8 mouse cellular contexts compared by ENCODE assay signal in the genomic region with DNA sequence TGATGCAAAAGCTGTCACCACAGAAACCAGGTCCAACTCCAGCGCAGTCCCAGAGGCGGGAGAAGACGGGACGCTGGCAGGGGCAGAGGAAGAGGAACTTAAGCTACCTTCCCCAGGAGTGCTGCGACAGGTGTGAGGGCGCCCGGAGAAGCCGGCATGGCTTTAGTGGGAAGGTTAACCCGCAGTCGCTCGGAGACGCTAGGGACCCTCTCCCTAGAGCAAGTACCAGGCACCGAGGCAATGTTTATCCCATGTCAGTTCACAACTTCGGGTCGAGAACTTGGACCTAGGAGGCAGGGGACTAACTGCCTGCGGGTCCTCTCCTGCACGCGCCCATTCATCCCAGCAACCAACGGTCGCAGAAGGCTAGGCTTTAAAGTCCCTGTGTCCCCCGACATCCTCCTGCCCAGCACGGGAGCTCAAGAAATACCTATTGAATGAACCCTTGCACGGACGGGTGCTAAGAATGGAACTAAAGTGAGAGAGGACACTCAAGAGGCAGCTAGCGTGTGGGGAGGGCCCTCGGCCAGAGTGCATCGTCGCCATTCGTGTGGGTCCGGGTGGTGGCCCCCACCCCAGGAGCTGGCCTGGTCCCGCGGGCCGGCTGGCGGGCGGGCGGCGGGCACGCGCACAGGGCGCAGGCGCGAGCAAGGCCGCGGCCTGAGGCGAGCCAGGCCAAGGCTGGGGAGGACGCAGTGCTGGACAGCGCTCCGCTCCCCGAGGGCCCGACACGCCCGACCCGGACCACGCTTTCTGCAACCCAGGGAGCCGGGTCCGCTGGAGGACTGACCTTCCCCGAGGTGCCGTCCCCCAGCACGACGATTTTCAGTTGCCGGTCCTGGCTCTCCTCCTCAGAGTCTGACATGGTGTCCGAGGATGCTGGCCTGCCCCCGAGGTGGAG. TPM values are rescaled to one million over a fixed set of nuclear protein-coding genes. Genes with fewer than 3 reads are reported as not detected.
DNase-seq lines count a peak whose midpoint lies in the region; ATAC-seq and TF ChIP-seq lines count a peak whose summit lies in the region.

No protein-coding gene starts in this region.

- peak; percentile 89 for ATAC-seq in intestine, embryonic 14.5 days (replicated peaks; ENCODE audit: low FRiP score, low TSS enrichment, low read depth)

- no peaks in the 10 kb centered on the region for H3K9me3 ChIP-seq in intestine, embryonic 14.5 days (ENCODE audit: control insufficient read depth, low read length)
- no peaks in the 10 kb centered on the region for H3K9me3 ChIP-seq in megakaryocyte, embryonic 14.5 days

- peak overlapping the region; percentile 93 for H3K4me2 ChIP-seq in intestine, embryonic 14.5 days (ENCODE audit: low read length)

- H3K36me3 ChIP-seq in intestine, embryonic 14.5 days (ENCODE audit: control insufficient read depth, insufficient read depth, low read length), result no peaks in the 10 kb centered on the region
- peaks cover 9% of the 10 kb centered on the region for H3K36me3 ChIP-seq in megakaryocyte, embryonic 14.5 days (replicated peaks; ENCODE audit: low read length)

- peak; percentile 37 for DNase-seq in kidney, adult 18-20 months
- no peak for DNase-seq in kidney, adult 11 months
- DNase-seq in gastrocnemius, postnatal 25 days, result peak; percentile 4
- peak; percentile 83 for DNase-seq in intestine, embryonic 14.5 days (ENCODE audit: low spot score)
- peak; percentile 27 to 47 for DNase-seq in left cerebral cortex, postnatal 14 days (ENCODE audit: low spot score in 2 of 2)
- peak; percentile 20 to 32 for DNase-seq in right cerebral cortex, postnatal 36 days (ENCODE audit: low spot score in 2 of 2)

- under 1% methylated on average over 61 of the region's 63 CpGs for WGBS in intestine, embryonic 14.5 days

- intact Hi-C loops in left cerebral cortex, postnatal 14 days (cut with DNase I), result no loop called here

- H3K9ac ChIP-seq in intestine, embryonic 14.5 days (ENCODE audit: low read length), result peak overlapping the region; percentile 89

- no peak for TF ChIP-seq CTCF in cortical plate, adult 2 months (IDR thresholded peaks at IDR 0.05; ENCODE audit: extremely low read depth, insufficient read depth, low read length)

- TF ChIP-seq POLR2A in cortical plate, adult 2 months (IDR thresholded peaks at IDR 0.05; ENCODE audit: extremely low read depth, insufficient read depth, low read length), result no peak; the same call in 1 of the 2 replicates

- peak overlapping the region; percentile 83 for H3K4me3 ChIP-seq in cortical plate, adult 2 months (ENCODE audit: insufficient read depth, low read length)
- H3K4me3 ChIP-seq in intestine, embryonic 14.5 days (ENCODE audit: low read depth, low read length), result peak overlapping the region; percentile 92
- H3K4me3 ChIP-seq in megakaryocyte, embryonic 14.5 days (replicated peaks), result peak overlapping the region; percentile 98

- H3K27ac ChIP-seq in cortical plate, adult 2 months (ENCODE audit: insufficient read depth, low read length), result peak overlapping the region; percentile 96
- H3K27ac ChIP-seq in intestine, embryonic 14.5 days (ENCODE audit: low read depth), result peak overlapping the region; percentile 87

- H3K27me3 ChIP-seq in intestine, embryonic 14.5 days (replicated peaks; ENCODE audit: control insufficient read depth, insufficient read depth, low read length), result no peaks in the 10 kb centered on the region
- H3K27me3 ChIP-seq in megakaryocyte, embryonic 14.5 days (replicated peaks), result no peaks in the 10 kb centered on the region

- peaks cover 1% of the 10 kb centered on the region; the same call in 1 of the 2 replicates for H3K4me1 ChIP-seq in cortical plate, adult 2 months (ENCODE audit: control insufficient read depth, insufficient read depth, low read length)
- no peaks in the 10 kb centered on the region; the same call in 1 of the 2 replicates for H3K4me1 ChIP-seq in intestine, embryonic 14.5 days (replicated peaks; ENCODE audit: control insufficient read depth, insufficient read depth, low read length)
- H3K4me1 ChIP-seq in megakaryocyte, embryonic 14.5 days, result peaks cover 19% of the 10 kb centered on the region

RNA-seq across cellular contexts. Expression of a gene that starts 0.6 kb away (rescaled TPM):
- polyA plus RNA-seq in cortical plate, adult 2 months (2012; rRNA removed), result 68.4 and 70.6 TPM in 2 replicates
- total RNA-seq in gastrocnemius, postnatal 25 days (2021), result 10 to 100 TPM; 73.6 to 79.9 TPM
- 65.9 and 66.5 TPM in 2 replicates for polyA plus RNA-seq in intestine, embryonic 14.5 days (2014; fragmentation: Nextera tagmentation; extraction: Ambion mirVana)
- total RNA-seq in left cerebral cortex, postnatal 14 days (2021), result 10 to 100 TPM; 60.8 TPM
- polyA plus RNA-seq in megakaryocyte, embryonic 14.5 days (2012; ENCODE audit: insufficient read depth, low replicate concordance), result 42.6 and 132 TPM in 2 replicates

RNA-seq across cellular contexts. Expression of a gene that starts 56.9 kb away (rescaled TPM):
- not detected in 2 replicates for polyA plus RNA-seq in cortical plate, adult 2 months (2012; rRNA removed)
- total RNA-seq in gastrocnemius, postnatal 25 days (2021), result under 1 TPM in 1 of 2 experiments, not detected in 1; 0.15 TPM
- polyA plus RNA-seq in intestine, embryonic 14.5 days (2014; fragmentation: Nextera tagmentation; extraction: Ambion mirVana), result 2.8 and 3.2 TPM in 2 replicates
- not detected for total RNA-seq in left cerebral cortex, postnatal 14 days (2021)
- not detected in 2 replicates for polyA plus RNA-seq in megakaryocyte, embryonic 14.5 days (2012; ENCODE audit: insufficient read depth, low replicate concordance)
